Mouse (Mus musculus) ES-E14 (cell line): ENCODE measurements around the gene Gm10300. TPM values are rescaled to one million over a fixed set of nuclear protein-coding genes. Genes with fewer than 3 reads are reported as not detected.
A peak's percentile ranks its signal among the peaks of the same experiment; 100 is the strongest.

ENCODE experiments used
- DNase-seq: peaks from one replicate; pipeline ENCODE4 v3.0.0-alpha.2; 2013; ENCODE audit warnings: low read depth, low spot score
- H3K27ac ChIP-seq: 2 replicates; pipeline ENCODE4 v1.5.1; 2012; ENCODE audit warnings: low read depth, mild to moderate bottlenecking, low read length, moderate library complexity, mixed read lengths; ENCODE audit not compliant: poor library complexity, insufficient read depth, severe bottlenecking
- H3K36me3 ChIP-seq: 2 replicates; pipeline ENCODE4 v1.6.1; 2012; ENCODE audit warnings: mild to moderate bottlenecking, low read length, moderate library complexity, mixed read lengths; ENCODE audit not compliant: control insufficient read depth, poor library complexity, insufficient read depth, severe bottlenecking
- H3K4me1 ChIP-seq, 2 experiments: fragments of 150-350 bp in 1 of 2; sonication (generic) in 1 of 2; 2 replicates each; pipeline ENCODE4 v1.6.1; 2012; ENCODE audit warnings: low read length in 2 of 2, mild to moderate bottlenecking in 1 of 2, mixed read lengths in 1 of 2; ENCODE audit not compliant: control insufficient read depth in 2 of 2, insufficient read depth in 2 of 2, poor library complexity in 1 of 2
- H3K4me3 ChIP-seq, 2 experiments: fragments of 150-350 bp in 1 of 2; sonication (generic) in 1 of 2; 2 replicates each; pipeline ENCODE4 v1.5.1; 2012; ENCODE audit warnings: low read length in 2 of 2, low read depth in 1 of 2, mild to moderate bottlenecking in 1 of 2, mixed read lengths in 1 of 2; ENCODE audit not compliant: insufficient read depth in 1 of 2, poor library complexity in 1 of 2, severe bottlenecking in 1 of 2
- H3K9ac ChIP-seq: 2 replicates; pipeline ENCODE4 v1.6.1; 2012; ENCODE audit warnings: low read depth, mild to moderate bottlenecking, low read length, mixed read lengths; ENCODE audit not compliant: poor library complexity, insufficient read depth, severe bottlenecking
- H3K9me3 ChIP-seq: fragments of 150-350 bp; sonication (generic); 2 replicates; pipeline ENCODE4 v1.6.1; 2012; ENCODE audit warnings: low read depth, mild to moderate bottlenecking, low read length; ENCODE audit not compliant: control insufficient read depth, insufficient read depth
- CHD2 ChIP-seq: IDR thresholded peaks from 2 replicates; pipeline ENCODE4 v1.6.1; 2014; ENCODE audit warnings: mild to moderate bottlenecking, low read depth, low read length, inconsistent platforms
- HCFC1 ChIP-seq: IDR thresholded peaks from 2 replicates; pipeline ENCODE4 v1.6.1; 2012; ENCODE audit warnings: low read length, inconsistent platforms, borderline replicate concordance; ENCODE audit not compliant: insufficient read depth
- MAFK ChIP-seq: IDR thresholded peaks from 2 replicates; pipeline ENCODE4 v1.6.1; 2014; ENCODE audit warnings: mild to moderate bottlenecking, low read depth, low read length, inconsistent platforms; ENCODE audit not compliant: insufficient read depth
- ZC3H11A ChIP-seq: IDR thresholded peaks from 2 replicates; pipeline ENCODE4 v1.6.1; 2012; ENCODE audit warnings: low read depth, mild to moderate bottlenecking, inconsistent platforms, low read length, borderline replicate concordance
- ZNF384 ChIP-seq: IDR thresholded peaks from 2 replicates; pipeline ENCODE4 v1.6.1; 2012; ENCODE audit warnings: low read depth, low read length, inconsistent platforms
- in situ Hi-C, 2 experiments: fragments of 600-800 bp; cut with MboI; formaldehyde crosslinking; loops; one replicate each; pipeline ENCODE4 v1.15.1; 2025; ENCODE audit warnings: low sequenced_read_pairs in 2 of 2, inconsistent platforms in 1 of 2; ENCODE audit not compliant: unreplicated experiment in 2 of 2
- total RNA-seq: library from RNA; depleted of rRNA; stranded (reverse); fragments of 300-350 nt; gene quantifications from 2 replicates; pipeline ENCODE4 v1.2.3, GENCODE M21; 2012

The Gm10300 gene
- total RNA-seq, 1 experiment, result not detected

DNA sequence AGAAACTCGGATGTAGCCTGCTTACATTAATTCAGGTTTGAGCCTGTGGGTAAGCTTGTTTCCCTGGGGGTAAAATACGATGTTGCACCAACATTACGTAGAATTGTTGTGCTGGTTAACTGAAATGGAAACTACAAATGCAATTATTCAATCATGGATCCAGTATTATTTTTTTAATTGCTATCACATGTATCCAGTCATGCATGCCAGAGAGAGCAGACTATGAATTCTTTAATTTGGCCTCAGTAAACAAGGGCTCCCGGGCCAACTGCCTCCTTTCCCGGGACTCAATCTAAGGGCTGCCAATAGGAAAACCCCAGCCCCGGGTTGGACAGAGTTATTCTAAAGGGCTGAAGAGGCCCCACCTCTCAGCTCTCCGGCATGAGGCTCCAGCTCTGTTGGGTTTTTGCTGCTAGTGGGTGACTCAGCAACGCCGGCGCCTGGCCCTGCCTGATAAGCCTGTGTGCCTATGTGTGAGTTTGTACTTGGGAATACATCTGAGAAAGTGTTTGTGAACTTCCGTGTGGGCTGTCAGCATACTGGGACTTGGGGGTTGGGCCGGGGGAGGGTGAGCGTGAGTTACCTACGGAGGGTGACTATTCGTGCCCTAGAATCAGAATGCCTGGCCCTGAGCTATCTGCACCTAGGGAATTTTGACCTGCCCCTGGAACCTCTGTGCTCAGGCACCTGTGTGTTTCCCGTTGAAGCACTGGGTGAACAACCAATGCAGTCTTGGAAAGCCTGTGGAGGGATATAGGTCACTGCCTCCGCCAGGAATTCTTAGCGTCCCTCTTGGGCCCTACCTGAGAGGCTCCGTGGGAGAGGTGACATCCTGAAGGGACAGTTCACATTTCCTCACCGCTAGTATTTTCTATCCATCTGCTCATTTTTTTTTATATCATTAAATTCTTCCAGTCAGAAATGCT, 2.2 kb downstream of the Gm10300 start:
- H3K36me3 ChIP-seq, result peaks cover 2% of the 10 kb centered on the region; the same call in 1 of the 2 replicates
- peak overlapping the region; percentile 38; the same call in 1 of the 2 replicates for H3K9ac ChIP-seq
- no peak for DNase-seq
- H3K4me1 ChIP-seq, result peaks cover 5 to 8% of the 10 kb centered on the region in 2 experiments; a peak in 2 of 4 replicates
- TF ChIP-seq HCFC1 (no peak), MAFK (peak; percentile 71), ZNF384 (no peak)
- no peaks in the 10 kb centered on the region for H3K9me3 ChIP-seq
- peak overlapping the region in 1 of 2 experiments; percentile 12; a peak in 2 of 4 replicates for H3K4me3 ChIP-seq
- in situ Hi-C loops, result no loop called here
- H3K27ac ChIP-seq, result no peak overlapping the region; the same call in 1 of the 2 replicates

- Histone ChIP-seq H3K4me3 (no peak overlapping the region), H3K9ac (no peak overlapping the region), H3K9me3 (no peaks in the 10 kb centered on the region), H3K4me1 (peaks cover 5 to 8% of the 10 kb centered on the region in 2 experiments; a peak in 2 of 4 replicates), H3K36me3 (peaks cover 2% of the 10 kb centered on the region; the same call in 1 of the 2 replicates), H3K27ac (no peak overlapping the region)
- no peak for DNase-seq
- in situ Hi-C loops, result no loop called here
- TF ChIP-seq ZNF384 (no peak), CHD2 (no peak), HCFC1 (no peak)
These were observed 2.9 kb downstream of the Gm10300 start for GRCm38 (mm10) chr4:132077445-132077844.

GRCm38 (mm10) chr4:132078296-132078714, 3.8 kb downstream of the Gm10300 start:
- Histone ChIP-seq H3K36me3 (no peaks in the 10 kb centered on the region), H3K27ac (no peak overlapping the region), H3K4me1 (peaks cover 5 to 8% of the 10 kb centered on the region in 2 experiments; a peak in 2 of 4 replicates), H3K4me3 (no peak overlapping the region), H3K9ac (no peak overlapping the region), H3K9me3 (no peaks in the 10 kb centered on the region)
- DNase-seq, result no peak
- TF ChIP-seq HCFC1, result no peak
- no peak for TF ChIP-seq CHD2
- TF ChIP-seq ZC3H11A, result no peak
- no peak for TF ChIP-seq ZNF384
- TF ChIP-seq MAFK, result no peak
- in situ Hi-C loops, result no loop called here

GRCm38 (mm10) chr4:132079555-132080275, 5.2 kb downstream of the Gm10300 start:
- in situ Hi-C loops, result loop anchor here in 1 of 2 experiments (10.0 kb wide), 1 partner anchor 105 kb away; no protein-coding TSS in a partner anchor
- peak; percentile 59 for DNase-seq
- Histone ChIP-seq H3K27ac (no peak overlapping the region), H3K4me3 (no peak overlapping the region), H3K4me1 (peaks cover 4 to 5% of the 10 kb centered on the region in 2 experiments; a peak in 2 of 4 replicates), H3K36me3 (no peaks in the 10 kb centered on the region), H3K9ac (no peak overlapping the region), H3K9me3 (no peaks in the 10 kb centered on the region)
- TF ChIP-seq CHD2, result no peak
- TF ChIP-seq ZNF384, result peak; percentile 97
- TF ChIP-seq ZC3H11A, result peak; percentile 66; the same call in 1 of the 2 replicates
